Mouse (Mus musculus) CD4-positive, CD25-positive, alpha-beta regulatory T cell, adult 2 months (primary cell): ENCODE data around the gene Gm20441.

Experiments
- DNase-seq: peaks from one replicate; pipeline ENCODE4 v3.0.0-alpha.2; 2012; ENCODE audit warnings: low read depth, low spot score

The Gm20441 gene

GRCm38 (mm10) chr10:75780769-75781578 is at the start of gene Gm20441, which contains the start of gene Gstt3:
Gm20441 (minus strand) TSS chr10:75780954.
Gstt3 (minus strand) TSS chr10:75781414.
- DNase-seq, result peak; percentile 38

GRCm38 (mm10) chr10:75830275-75830670 is 49.5 kb upstream of the Gm20441 start:
- DNase-seq, result no peak

GRCm38 (mm10) chr10:75829529-75830274 is 48.9 kb upstream of the Gm20441 start:
- no peak for DNase-seq

- DNase-seq, result no peak
These were observed 47.8 kb upstream of the Gm20441 start for GRCm38 (mm10) chr10:75828500-75828931.

- DNase-seq, result no peak
These were observed 47.1 kb upstream of the Gm20441 start for GRCm38 (mm10) chr10:75827668-75828360.

- DNase-seq, result no peak
These were observed 43.8 kb upstream of the Gm20441 start for GRCm38 (mm10) chr10:75824530-75824929.

- no peak for DNase-seq
These were observed 43.0 kb upstream of the Gm20441 start for GRCm38 (mm10) chr10:75823782-75824181.

GRCm38 (mm10) chr10:75822443-75822842 is 41.7 kb upstream of the Gm20441 start, which contains the start of gene Gstt4:
Gstt4 (minus strand) TSS chr10:75822543.
- no peak for DNase-seq

GRCm38 (mm10) chr10:75819882-75820281 is 39.1 kb upstream of the Gm20441 start:
- no peak for DNase-seq

GRCm38 (mm10) chr10:75818641-75819040 is 37.9 kb upstream of the Gm20441 start:
- no peak for DNase-seq

- DNase-seq, result no peak
These were observed 23.5 kb upstream of the Gm20441 start for GRCm38 (mm10) chr10:75804217-75804616.

GRCm38 (mm10) chr10:75798176-75798696 is 17.5 kb upstream of the Gm20441 start, which contains the start of gene Gstt1:
Gstt1 (minus strand) TSS chr10:75798584.
- peak; percentile 30 for DNase-seq

- peak; percentile 50 for DNase-seq
These were observed 16.9 kb upstream of the Gm20441 start for GRCm38 (mm10) chr10:75797619-75798175.

GRCm38 (mm10) chr10:75796731-75797516 is 16.2 kb upstream of the Gm20441 start:
- DNase-seq, result no peak

GRCm38 (mm10) chr10:75794880-75795279 is 14.1 kb upstream of the Gm20441 start:
- no peak for DNase-seq

- DNase-seq, result peak; percentile 52
These were observed 10.0 kb upstream of the Gm20441 start for GRCm38 (mm10) chr10:75790773-75791172.

- DNase-seq, result no peak
These were observed 9.1 kb upstream of the Gm20441 start for GRCm38 (mm10) chr10:75789841-75790240.

GRCm38 (mm10) chr10:75789081-75789735 is 8.5 kb upstream of the Gm20441 start:
- DNase-seq, result no peak

GRCm38 (mm10) chr10:75788277-75788676 is 7.5 kb upstream of the Gm20441 start:
- no peak for DNase-seq

GRCm38 (mm10) chr10:75785442-75785841 is 4.7 kb upstream of the Gm20441 start:
- no peak for DNase-seq
